Mouse (Mus musculus): Measurements from ENCODE around the gene Thap2. TPM values are rescaled to one million over a fixed set of nuclear protein-coding genes. Genes with fewer than 3 reads are reported as not detected.

Thap2 gene
- total RNA-seq (2023) = 1 to 10 TPM; 7.7 to 9.9 TPM

GRCm38 (mm10) chr10:115384221-115385017, at the start of gene Thap2, which contains the start of gene Zfc3h1:
Gene Thap2 (minus strand): TSS chr10:115384443.
Gene Zfc3h1 (plus strand): TSS chr10:115384959.

GRCm38 (mm10) chr10:115361840-115362622, 22.2 kb downstream of the Thap2 start, which contains the start of gene Tmem19:
Gene Tmem19 (minus strand): TSS chr10:115362501.

Other genes starting within 250 kb of the Thap2 start
- gene Tph2, start 199.4 kb downstream of the Thap2 start, total RNA-seq (2023) = not detected
- gene Tbc1d15, start 133.0 kb downstream of the Thap2 start, total RNA-seq (2023) = 10 to 100 TPM; 82.8 to 99.6 TPM
- 100 to 1,000 TPM in 1 of 2 experiments, 10 to 100 TPM in 1; 98.3 to 104 TPM for gene Rab21, start 68.8 kb downstream of the Thap2 start, total RNA-seq (2023)
- 10 to 100 TPM; 32.1 to 33.8 TPM for gene Tmem19, start 21.9 kb downstream of the Thap2 start, total RNA-seq (2023)
- 10 to 100 TPM; 86.0 to 89.9 TPM for gene Zfc3h1, start 516 bp upstream of the Thap2 start, total RNA-seq (2023)
- gene A930009A15Rik, start 185.5 kb upstream of the Thap2 start, total RNA-seq (2023) = not detected
- gene Lgr5, start 203.3 kb upstream of the Thap2 start, total RNA-seq (2023) = 1 to 10 TPM; 1.5 to 2.3 TPM

All from B cell, adult 67 days (primary cell).